Mouse (Mus musculus) embryonic facial prominence, embryonic 11.5 days (tissue): ENCODE results near the gene Klf12. TPM values are rescaled to one million over a fixed set of nuclear protein-coding genes. Genes with fewer than 3 reads are reported as not detected.

ENCODE experiments used
- ATAC-seq: fragments of 200-750 bp; cut with Nextera tagmentation; replicated peaks from 2 replicates; pipeline ENCODE4 v1.8.0; 2017; ENCODE audit warnings: low read depth; ENCODE audit not compliant: insufficient number of reproducible peaks, low FRiP score, low TSS enrichment
- DNase-seq: peaks from one replicate; pipeline ENCODE4 v3.0.0-alpha.2; 2015; ENCODE audit warnings: low spot score
- H3K27ac ChIP-seq: fragments of 300-500 bp; sonication (generic); replicated peaks from 2 replicates; pipeline ENCODE4 v1.5.1; 2014; ENCODE audit warnings: mild to moderate bottlenecking, low read depth, low read length, control low read depth
- H3K27me3 ChIP-seq: fragments of 300-500 bp; sonication (generic); 2 replicates; pipeline ENCODE4 v1.6.1; 2014; ENCODE audit warnings: mild to moderate bottlenecking, low read length, moderate library complexity, mixed read lengths; ENCODE audit not compliant: control insufficient read depth, insufficient read depth
- H3K36me3 ChIP-seq: fragments of 300-500 bp; sonication (generic); replicated peaks from 2 replicates; pipeline ENCODE4 v1.6.1; 2014; ENCODE audit warnings: low read depth, mild to moderate bottlenecking, low read length, moderate library complexity, mixed read lengths; ENCODE audit not compliant: control insufficient read depth, insufficient read depth
- H3K4me1 ChIP-seq: fragments of 300-500 bp; sonication (generic); 2 replicates; pipeline ENCODE4 v1.6.1; 2014; ENCODE audit warnings: low read length, mixed read lengths; ENCODE audit not compliant: control insufficient read depth, insufficient read depth
- H3K4me2 ChIP-seq: fragments of 300-500 bp; sonication (generic); 2 replicates; pipeline ENCODE4 v1.6.1; 2014; ENCODE audit warnings: low read depth, mild to moderate bottlenecking, control low read depth, low read length, moderate library complexity
- H3K4me3 ChIP-seq: fragments of 300-500 bp; sonication (generic); 2 replicates; pipeline ENCODE4 v1.5.1; 2014; ENCODE audit warnings: low read depth, low read length, control low read depth
- H3K9ac ChIP-seq: fragments of 300-500 bp; sonication (generic); replicated peaks from 2 replicates; pipeline ENCODE4 v1.6.1; 2014; ENCODE audit warnings: mild to moderate bottlenecking, control low read depth, low read length
- H3K9me3 ChIP-seq: fragments of 300-500 bp; sonication (generic); replicated peaks from 2 replicates; pipeline ENCODE4 v1.6.1; 2016; ENCODE audit warnings: mild to moderate bottlenecking, low read length, inconsistent platforms, mixed read lengths; ENCODE audit not compliant: control insufficient read depth
- WGBS: fragments of 180-500 bp; shearing (Covaris S2); extraction: QIAGEN DNeasy Blood & Tissue Kit; methylation state at CpG from one replicate; pipeline ENCODE4 v1.1.7; 2014; 5-methylcytosine and 5-hydroxymethylcytosine counted together
- polyA plus RNA-seq: library from polyadenylated mRNA; unstranded; fragments of >200 nt; fragmentation: Nextera tagmentation; extraction: Ambion mirVana; gene quantifications from 2 replicates; pipeline ENCODE4 v1.2.1, GENCODE M21; 2014

Klf12 gene
- polyA plus RNA-seq, 1 experiment from 2014 or later: 22.2 TPM

DNA sequence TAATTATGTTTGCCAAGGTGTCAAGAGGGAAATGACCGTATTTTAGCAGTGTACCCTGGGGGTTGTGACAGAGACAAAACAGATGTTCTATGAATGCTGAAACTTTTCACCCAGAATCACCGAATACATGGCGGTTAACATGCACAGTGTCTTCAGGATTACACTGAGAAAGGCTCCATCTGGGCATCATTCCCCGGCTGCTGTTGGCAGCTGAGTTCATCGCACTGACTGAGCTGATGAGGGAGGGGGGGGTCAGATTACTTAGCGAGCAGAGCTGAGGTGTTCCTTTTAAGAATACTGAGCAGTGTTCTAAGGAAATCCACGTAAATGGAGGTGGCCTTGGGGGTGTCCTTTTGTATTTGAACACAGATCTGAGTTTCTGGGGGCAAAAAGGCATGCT, 301.0 kb downstream of the Klf12 start:
- Histone ChIP-seq H3K4me1 (no peaks in the 10 kb centered on the region), H3K27ac (no peak overlapping the region), H3K4me3 (no peak overlapping the region), H3K36me3 (no peaks in the 10 kb centered on the region), H3K9me3 (no peaks in the 10 kb centered on the region), H3K27me3 (no peaks in the 10 kb centered on the region), H3K4me2 (no peak overlapping the region), H3K9ac (no peak overlapping the region)
- peak; percentile 26 for DNase-seq
- WGBS: 46% methylated on average over 7 of the region's 7 CpGs
- ATAC-seq: no peak

- no peak for ATAC-seq
- no peaks in the 10 kb centered on the region for H3K27me3 ChIP-seq
- H3K4me3 ChIP-seq: no peak overlapping the region
- 91% methylated on average over 3 of the region's 3 CpGs for WGBS
- no peak overlapping the region for H3K27ac ChIP-seq
- no peaks in the 10 kb centered on the region for H3K4me1 ChIP-seq
- no peaks in the 10 kb centered on the region for H3K36me3 ChIP-seq
- no peak overlapping the region for H3K4me2 ChIP-seq
- H3K9me3 ChIP-seq: no peaks in the 10 kb centered on the region
- DNase-seq: no peak
- H3K9ac ChIP-seq: no peak overlapping the region
These were observed 303.3 kb downstream of the Klf12 start for GRCm38 (mm10) chr14:99981209-99981608.

DNA sequence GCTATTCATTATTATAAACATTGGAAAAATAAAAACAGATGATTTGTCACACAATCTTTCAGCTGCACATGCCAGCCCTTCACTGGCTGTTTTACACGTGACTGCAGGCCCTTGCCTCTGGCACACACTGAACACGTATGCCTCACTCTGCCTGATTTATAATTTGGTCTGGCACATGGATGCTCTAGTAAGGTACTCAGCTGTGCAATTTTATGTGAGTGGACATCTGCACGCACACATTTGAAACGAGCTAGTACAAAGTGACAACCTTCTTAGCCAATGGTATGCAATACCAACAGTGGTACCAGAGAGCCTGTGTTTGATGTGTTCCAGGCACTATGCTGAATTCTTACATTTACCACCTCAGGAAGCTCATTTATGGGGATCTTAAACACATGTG, 316.6 kb downstream of the Klf12 start:
- H3K36me3 ChIP-seq: no peaks in the 10 kb centered on the region
- no peaks in the 10 kb centered on the region for H3K27me3 ChIP-seq
- no peak overlapping the region for H3K4me2 ChIP-seq
- H3K4me3 ChIP-seq: no peak overlapping the region
- ATAC-seq (no peak), DNase-seq (no peak)
- no peaks in the 10 kb centered on the region for H3K4me1 ChIP-seq
- H3K27ac ChIP-seq: no peak overlapping the region
- no peak overlapping the region for H3K9ac ChIP-seq
- 69% methylated on average over 4 of the region's 4 CpGs for WGBS
- H3K9me3 ChIP-seq: no peaks in the 10 kb centered on the region

GRCm38 (mm10) chr14:99960500-99961229, 323.8 kb downstream of the Klf12 start:
- 82% methylated on average over 10 of the region's 10 CpGs for WGBS
- H3K27me3 ChIP-seq: no peaks in the 10 kb centered on the region
- no peak overlapping the region for H3K4me3 ChIP-seq
- no peak overlapping the region for H3K4me2 ChIP-seq
- no peak for ATAC-seq
- DNase-seq: no peak
- H3K27ac ChIP-seq: no peak overlapping the region
- no peaks in the 10 kb centered on the region for H3K9me3 ChIP-seq
- no peaks in the 10 kb centered on the region for H3K4me1 ChIP-seq
- H3K9ac ChIP-seq: no peak overlapping the region
- no peaks in the 10 kb centered on the region for H3K36me3 ChIP-seq

- 92% methylated on average over 4 of the region's 4 CpGs for WGBS
These were observed 329.3 kb downstream of the Klf12 start for GRCm38 (mm10) chr14:99955133-99955532.

DNA sequence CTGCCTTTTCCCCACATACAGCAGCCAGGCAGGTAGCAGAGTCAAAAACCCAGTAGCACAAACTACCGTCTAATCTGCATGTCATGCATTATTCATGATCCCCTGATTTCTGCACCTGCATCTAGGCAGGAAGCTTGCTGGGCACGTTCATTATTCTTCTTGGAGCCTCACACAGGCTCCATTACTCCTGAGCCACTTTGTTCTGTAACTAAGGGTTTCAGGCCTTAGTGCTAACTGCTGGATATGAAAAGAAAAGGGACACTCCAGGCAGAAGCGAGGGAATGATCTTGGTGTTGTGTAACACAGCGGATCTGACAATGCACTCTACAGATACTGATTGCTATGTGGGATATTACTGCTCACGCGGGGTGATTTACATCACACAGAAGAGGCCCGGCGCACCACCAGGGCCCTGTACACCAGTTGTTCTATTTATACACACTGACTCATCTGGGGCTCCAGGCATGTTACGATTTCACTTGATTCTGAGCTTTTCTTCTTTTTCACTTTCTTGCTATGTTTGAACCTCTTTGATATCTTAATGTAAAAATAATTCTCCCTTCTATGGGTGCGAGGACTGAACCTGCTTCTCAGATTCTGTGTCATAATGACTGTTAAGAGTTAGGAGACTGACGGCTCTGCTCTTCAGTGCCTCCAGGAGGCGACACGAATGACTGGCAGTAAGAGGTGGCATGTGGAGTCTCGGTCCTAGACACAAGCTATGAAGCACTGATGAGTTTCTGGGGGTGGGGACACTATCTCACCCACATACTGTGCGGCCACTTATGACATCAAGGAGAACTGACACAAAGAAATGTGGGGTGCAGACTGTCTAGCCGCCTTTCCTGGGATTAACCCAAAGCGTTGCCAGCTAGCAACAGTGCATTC, 340.0 kb downstream of the Klf12 start:
- DNase-seq: no peak
- no peak overlapping the region for H3K4me2 ChIP-seq
- H3K36me3 ChIP-seq: no peaks in the 10 kb centered on the region
- no peaks in the 10 kb centered on the region for H3K27me3 ChIP-seq
- H3K9ac ChIP-seq: no peak overlapping the region
- ATAC-seq: 0 out of 2 replicates have a peak, but pooled peaks have one; percentile 16
- H3K4me1 ChIP-seq: peaks cover 5% of the 10 kb centered on the region; the same call in 1 of the 2 replicates
- 75% methylated on average over 17 of the region's 17 CpGs for WGBS
- no peaks in the 10 kb centered on the region for H3K9me3 ChIP-seq
- H3K27ac ChIP-seq: no peak overlapping the region
- H3K4me3 ChIP-seq: no peak overlapping the region

More at GRCm38 (mm10) chr14:99955133-99955532, 329.3 kb downstream of the Klf12 start:
- H3K9ac ChIP-seq: no peak overlapping the region
- H3K36me3 ChIP-seq: no peaks in the 10 kb centered on the region
- DNase-seq: no peak
- ATAC-seq: no peak
- H3K4me2 ChIP-seq: no peak overlapping the region
- no peak overlapping the region for H3K4me3 ChIP-seq
- no peak overlapping the region for H3K27ac ChIP-seq
- H3K9me3 ChIP-seq: no peaks in the 10 kb centered on the region
- no peaks in the 10 kb centered on the region for H3K27me3 ChIP-seq
- no peaks in the 10 kb centered on the region for H3K4me1 ChIP-seq

GRCm38 (mm10) chr14:99943156-99943555, 341.3 kb downstream of the Klf12 start:
- DNase-seq (peak; percentile 78), ATAC-seq (peak; percentile 88)
- H3K27me3 ChIP-seq: no peaks in the 10 kb centered on the region
- no peak overlapping the region for H3K9ac ChIP-seq
- H3K9me3 ChIP-seq: no peaks in the 10 kb centered on the region
- WGBS: 32% methylated on average over 8 of the region's 8 CpGs
- H3K4me2 ChIP-seq: no peak overlapping the region
- H3K27ac ChIP-seq: peak overlapping the region; percentile 39; the same call in 1 of the 2 replicates
- peaks cover 5% of the 10 kb centered on the region; the same call in 1 of the 2 replicates for H3K4me1 ChIP-seq
- no peaks in the 10 kb centered on the region for H3K36me3 ChIP-seq
- H3K4me3 ChIP-seq: no peak overlapping the region

DNA sequence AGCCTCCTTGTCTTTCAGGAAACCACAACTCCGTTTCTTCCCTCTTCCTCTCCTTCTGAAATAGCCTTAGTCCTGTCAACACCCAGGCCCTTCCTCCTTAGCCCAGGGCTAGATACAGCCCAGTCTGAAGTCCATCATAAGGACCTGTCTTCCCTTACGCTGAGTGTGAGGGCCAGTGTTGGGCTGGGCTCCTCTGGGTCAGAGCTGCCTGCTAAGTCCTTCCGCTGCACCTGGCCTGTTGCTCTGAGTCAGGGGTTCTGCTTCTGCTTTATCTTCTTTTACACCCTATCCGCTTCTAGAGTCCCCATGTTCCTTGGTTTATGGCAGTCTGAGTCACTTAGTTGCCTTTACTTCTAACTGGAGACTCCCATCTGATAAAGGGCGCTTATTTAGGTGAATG, 351.0 kb downstream of the Klf12 start:
- Histone ChIP-seq H3K4me2 (no peak overlapping the region), H3K27me3 (no peaks in the 10 kb centered on the region), H3K4me1 (no peaks in the 10 kb centered on the region), H3K27ac (no peak overlapping the region), H3K36me3 (no peaks in the 10 kb centered on the region), H3K4me3 (no peak overlapping the region), H3K9ac (no peak overlapping the region), H3K9me3 (no peaks in the 10 kb centered on the region)
- DNase-seq: no peak
- WGBS: 80% methylated on average over 5 of the region's 5 CpGs
- no peak for ATAC-seq
